Mouse (Mus musculus) megakaryocyte-erythroid progenitor cell, adult 5-6 weeks (primary cell): ENCODE data around the gene Ccl6. TPM values are rescaled to one million over a fixed set of nuclear protein-coding genes. Genes with fewer than 3 reads are reported as not detected.

Experiments used
- ATAC-seq: replicated peaks from 2 replicates; pipeline ENCODE4 v1.8.0; 2016; ENCODE audit warnings: mild to moderate bottlenecking, inconsistent platforms; ENCODE audit not compliant: severe bottlenecking, poor library complexity, low FRiP score, low TSS enrichment
- total RNA-seq, 2 experiments: library from RNA; stranded (forward) in 1 of 2; stranded (reverse) in 1 of 2; fragments of 200-1000, 215-1000 nt in 1 of 2; fragments of >200 nt in 1 of 2; fragmentation: Nextera tagmentation in 1 of 2; gene quantifications; 2 replicates each; pipeline ENCODE4 v1.2.3; 2014 to 2017

Gene Ccl6
- total RNA-seq, 2 experiments from 2014 or later, result 4.1 TPM; not detected in 1

DNA sequence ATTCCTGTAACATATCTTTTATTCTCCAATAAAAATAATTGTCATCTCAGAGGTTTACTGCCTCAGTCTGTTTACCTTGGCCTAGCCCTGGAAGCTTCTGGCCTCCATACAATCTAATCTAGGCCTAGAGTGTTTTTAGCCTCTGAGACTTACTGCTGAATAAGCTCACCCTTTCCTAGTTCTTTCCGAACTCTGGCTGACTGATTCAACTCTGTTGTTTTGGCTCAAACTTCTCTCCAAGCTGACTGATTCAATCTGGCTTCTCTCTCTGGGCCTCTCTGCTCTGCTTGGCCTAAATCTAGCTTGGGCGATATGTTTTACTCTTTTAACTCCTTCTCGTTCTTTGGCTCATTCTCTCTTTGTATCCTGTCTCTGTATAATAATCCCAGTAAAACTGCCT, 6.1 kb upstream of the Ccl6 start:
- ATAC-seq, result no peak

DNA sequence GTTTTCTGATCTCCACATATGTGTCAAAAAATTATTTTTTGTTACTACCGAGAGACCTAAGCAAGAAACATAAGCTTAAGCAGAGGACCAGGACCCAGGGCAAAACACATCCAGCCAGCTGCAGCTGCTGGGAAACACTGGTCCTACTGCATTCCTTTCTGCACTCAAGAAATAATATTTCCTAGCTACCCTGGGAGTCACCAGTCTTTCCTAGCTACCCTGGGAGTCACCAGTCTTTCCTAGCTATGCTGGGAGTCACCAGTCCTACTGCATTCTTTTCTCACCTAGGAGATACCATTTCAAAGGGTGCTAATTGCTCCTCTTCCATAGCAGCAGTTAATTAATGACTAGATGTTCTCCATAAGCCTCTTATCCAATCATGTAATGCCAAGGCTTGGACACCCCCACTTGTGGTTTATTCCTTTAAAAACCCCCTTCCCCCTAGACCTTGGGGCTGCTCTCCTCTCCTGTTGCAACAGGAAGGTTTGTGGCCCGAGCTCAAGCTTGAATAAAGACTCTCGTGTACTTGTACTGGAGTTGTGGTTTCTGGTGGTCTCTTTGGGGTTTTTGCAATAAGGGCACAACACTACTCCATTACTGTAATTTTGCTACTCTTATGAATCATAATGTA, 5.4 kb upstream of the Ccl6 start:
- no peak for ATAC-seq

- no peak for ATAC-seq
These were observed 4.9 kb upstream of the Ccl6 start for GRCm38 (mm10) chr11:83597796-83598195.

DNA sequence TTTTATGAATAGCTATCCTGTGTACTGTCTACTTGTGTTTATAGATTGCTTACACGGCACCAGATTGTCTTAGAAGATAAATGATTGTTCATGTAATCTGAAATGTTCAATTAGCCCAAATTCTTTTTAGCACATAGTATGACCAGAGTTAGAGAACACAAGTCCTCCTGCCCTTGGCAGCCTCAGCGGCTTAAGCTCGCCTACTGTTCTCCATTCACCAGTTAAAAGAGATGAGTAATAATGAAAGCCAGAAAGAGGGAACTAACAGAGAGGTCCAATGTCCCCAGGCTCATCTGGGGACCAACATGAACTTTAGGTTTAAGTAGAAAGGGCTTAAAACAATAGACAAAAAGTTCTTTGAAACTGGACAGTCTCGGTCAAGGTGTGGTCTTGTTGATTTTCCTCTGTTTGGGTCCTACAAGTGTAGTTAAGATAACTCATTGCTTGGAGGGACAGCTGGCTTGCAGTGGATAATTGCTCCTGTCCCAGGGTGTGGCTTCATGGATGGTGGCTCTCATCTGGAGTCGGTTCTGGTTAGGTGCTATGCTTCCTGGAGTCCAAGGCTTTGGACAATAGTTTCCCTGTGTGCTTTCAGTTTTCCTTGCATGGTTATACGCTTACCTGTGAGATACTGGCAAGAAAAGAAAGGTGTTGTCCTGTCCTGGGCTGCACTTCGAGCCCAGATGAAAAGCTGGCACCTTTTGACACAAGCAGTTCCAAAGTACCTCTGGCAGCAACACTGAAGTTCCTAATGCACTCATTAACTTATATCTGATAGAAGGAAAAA, 3.0 kb upstream of the Ccl6 start:
- no peak for ATAC-seq

DNA sequence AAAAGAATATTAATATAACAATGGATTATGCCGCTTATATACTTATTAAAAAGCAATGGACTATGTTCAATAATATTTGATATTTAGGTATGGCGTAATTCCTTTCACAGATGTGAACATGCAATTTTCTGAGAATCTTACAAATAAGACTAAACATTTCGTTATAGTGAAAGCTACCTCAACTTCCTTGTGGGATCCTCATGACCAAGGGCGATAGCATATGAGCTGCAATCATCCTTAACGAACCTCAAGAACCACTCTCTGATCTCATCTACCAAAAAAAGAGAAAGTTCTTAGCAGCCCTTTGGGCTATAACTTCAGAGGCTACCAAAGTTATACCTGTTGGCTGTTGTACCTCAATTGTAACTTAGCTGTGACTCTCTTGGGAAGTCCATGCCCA, 566 bp upstream of the Ccl6 start:
- ATAC-seq, result no peak

DNA sequence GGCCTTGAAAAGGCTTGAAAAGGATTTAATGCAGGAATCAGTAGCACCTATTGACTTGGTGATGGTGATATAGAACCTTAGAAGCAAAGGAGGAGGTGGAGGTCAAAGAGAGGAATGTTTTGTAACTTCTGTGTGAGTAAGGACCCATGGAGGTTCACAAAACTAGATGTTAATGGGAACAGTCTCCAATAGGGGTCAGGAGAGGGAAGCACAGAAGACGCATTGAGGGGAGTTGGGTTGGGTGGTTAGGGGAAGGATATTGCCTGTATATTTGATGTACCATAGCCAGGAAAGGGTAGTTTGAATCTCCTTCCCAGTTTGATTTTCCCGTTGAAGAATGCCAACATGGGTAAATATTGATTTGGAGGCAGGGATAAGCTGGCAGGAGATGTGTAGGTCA, 8.7 kb downstream of the Ccl6 start:
- ATAC-seq, result no peak

GRCm38 (mm10) chr11:83583450-83583754, 9.5 kb downstream of the Ccl6 start:
- no peak for ATAC-seq

GRCm38 (mm10) chr11:83582626-83583449, 10.0 kb downstream of the Ccl6 start:
- no peak for ATAC-seq

GRCm38 (mm10) chr11:83581626-83582610, 11.0 kb downstream of the Ccl6 start:
- no peak for ATAC-seq

DNA sequence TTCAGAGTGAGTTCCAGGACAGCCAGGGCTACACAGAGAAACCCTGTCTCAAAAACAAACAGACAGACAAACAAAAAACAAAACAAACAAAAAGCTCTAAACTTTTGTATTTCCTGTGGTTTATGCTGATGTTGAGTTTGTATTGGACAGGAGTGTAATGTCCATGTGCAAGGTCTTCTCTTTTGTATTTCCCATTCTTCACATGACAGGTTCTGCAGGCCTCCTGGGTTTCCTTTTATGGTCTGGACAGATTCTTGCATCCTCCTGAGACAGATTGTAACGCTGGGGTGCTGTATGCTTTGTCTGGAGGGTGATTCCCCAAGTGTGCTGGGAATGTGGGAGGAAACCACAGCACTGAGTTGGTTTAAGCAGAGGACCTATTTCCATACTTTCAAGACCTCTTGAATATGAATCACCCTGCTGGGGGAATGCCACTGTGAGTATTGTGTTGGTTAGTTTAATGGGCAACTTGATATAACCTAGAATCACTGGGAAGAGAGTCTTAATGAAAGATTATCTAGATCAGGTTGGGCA, 12.1 kb downstream of the Ccl6 start:
- ATAC-seq, result no peak

DNA sequence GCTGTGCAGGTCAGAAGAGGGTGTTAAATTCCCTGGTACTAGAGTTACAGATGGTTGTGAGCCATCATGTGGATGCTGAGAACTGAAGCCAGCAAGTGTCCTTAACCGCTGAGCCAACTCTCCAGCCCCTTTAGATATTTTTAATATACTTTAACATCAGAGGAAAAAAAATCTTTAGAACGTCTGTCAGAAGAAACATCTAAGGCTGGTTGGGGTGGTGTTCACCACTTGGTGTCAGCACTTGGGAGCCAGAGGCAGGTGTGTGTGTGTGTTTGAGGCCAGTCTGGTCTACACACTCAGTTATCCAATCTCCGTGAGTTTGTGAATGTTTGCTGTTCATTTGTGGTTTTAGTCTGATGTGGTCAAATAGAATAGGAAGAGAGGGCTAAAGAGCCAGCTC, 13.9 kb downstream of the Ccl6 start:
- ATAC-seq, result no peak

- no peak for ATAC-seq
These were observed 14.6 kb downstream of the Ccl6 start, which contains the start of gene Ccl9 for GRCm38 (mm10) chr11:83578186-83578760. Gene Ccl9 (minus strand): TSS chr11:83578636.

DNA sequence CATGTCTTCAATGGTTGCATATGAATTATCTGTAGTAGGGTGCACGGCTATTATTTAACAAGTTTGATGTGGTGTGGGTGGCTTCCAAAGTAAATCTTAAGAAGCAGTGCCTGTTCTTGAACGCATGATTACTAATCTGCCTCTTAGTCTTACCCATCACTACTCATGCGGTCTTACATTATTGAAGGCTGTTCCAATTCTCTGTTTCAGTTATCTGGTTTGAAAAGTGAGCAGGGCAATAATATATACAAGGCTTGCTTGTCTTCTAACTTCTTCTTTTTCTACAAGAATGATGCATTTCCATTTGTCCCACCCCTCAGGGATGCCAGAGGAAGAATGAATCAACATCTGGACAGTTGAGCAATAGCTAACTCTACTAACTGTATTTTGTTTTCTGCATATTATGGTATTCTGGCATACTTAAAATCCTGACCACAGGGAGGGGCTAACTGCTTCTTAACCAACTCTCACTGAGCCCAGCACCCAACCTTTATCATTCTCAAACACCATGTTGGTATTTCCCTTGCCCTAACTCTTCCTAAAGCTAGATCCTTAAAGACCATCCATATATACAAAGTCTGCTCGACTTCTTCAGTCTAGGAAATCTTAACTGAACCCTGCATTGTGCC, 15.8 kb downstream of the Ccl6 start:
- 0 out of 2 replicates have a peak, but pooled peaks have one; percentile 18 for ATAC-seq

- ATAC-seq, result no peak
These were observed 20.1 kb downstream of the Ccl6 start for GRCm38 (mm10) chr11:83572834-83573233.

- ATAC-seq, result 0 out of 2 replicates have a peak, but pooled peaks have one; percentile 19
These were observed 20.7 kb downstream of the Ccl6 start for GRCm38 (mm10) chr11:83572223-83572622.

DNA sequence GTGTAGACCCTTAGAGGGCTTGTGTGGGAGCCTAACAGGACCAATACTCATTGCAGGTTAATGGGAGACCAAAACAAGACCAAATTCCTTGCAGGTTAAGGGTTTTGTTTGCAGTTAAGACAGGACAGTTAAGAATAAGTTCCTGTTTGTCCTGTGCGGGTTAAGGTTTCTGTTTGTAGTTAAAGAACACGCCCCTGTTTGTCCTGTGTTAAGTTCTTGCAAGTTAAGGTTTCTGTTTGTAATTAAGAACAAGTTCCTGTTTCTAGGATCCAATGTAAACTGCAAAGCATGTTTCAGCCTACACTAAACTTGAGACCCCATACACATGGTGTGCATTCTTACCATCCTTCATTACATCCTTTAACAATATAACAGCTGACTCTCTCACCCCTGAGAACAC, 22.7 kb downstream of the Ccl6 start:
- ATAC-seq, result no peak

DNA sequence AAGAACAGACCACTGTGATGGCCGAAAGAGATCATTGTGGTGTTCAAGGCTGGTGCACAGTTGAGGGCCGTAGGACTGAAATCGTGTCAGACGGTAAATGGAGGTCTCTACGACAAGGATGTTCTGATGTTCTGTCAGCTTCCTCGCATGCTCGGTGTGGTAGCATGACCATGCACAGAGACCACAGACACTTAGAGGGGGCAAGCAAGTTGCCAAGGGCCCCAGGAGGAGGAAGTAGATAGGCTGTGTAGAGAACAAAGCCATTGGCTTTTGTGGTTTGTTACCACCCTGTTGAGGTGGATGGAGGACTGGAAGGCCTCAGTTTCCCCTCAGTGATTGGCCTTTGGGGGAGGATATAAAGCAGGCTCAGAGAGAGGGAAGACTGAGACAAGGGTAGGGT, 23.6 kb downstream of the Ccl6 start:
- ATAC-seq, result 0 out of 2 replicates have a peak, but pooled peaks have one; percentile 30

DNA sequence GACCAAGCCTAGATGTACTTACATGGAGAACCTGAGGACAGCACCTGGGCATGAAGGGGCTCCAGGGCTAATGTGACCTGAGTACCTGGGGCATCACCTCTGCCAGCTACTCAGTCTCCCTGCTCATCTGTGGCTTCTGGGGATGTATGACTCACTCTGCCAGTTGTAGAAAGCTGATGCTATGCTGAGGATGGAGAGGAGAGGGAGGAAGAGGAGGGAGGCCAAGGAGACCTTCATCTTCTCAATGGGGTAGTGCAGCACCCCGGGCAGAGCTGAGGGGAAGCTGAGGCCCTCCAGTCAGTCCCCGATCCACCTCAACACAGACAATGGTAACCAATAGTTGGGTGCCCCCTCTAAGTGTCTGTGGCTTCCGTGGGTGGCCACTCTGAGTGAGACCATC, 24.1 kb downstream of the Ccl6 start:
- no peak for ATAC-seq
